35 mouse cellular contexts compared by ENCODE assay signal in genomic region chr1:90949309-90949708, GRCm38 (mm10). TPM values are rescaled to one million over a fixed set of nuclear protein-coding genes. Genes with fewer than 3 reads are reported as not detected.
DNase-seq lines count a peak whose midpoint lies in the region; ATAC-seq lines count a peak whose summit lies in the region.
"Had no signal": no experiment of that assay in that cellular context is flagged by ENCODE, and none has a peak within 500 bp of the region (broad histone marks: within the 10 kb centered on the region; RNA-seq: fewer than 3 reads in every experiment).

No protein-coding gene starts in this region.

- peaks cover 57% of the 10 kb centered on the region for H3K27me3 ChIP-seq in megakaryocyte, embryonic 14.5 days (replicated peaks)
- H3K27me3 ChIP-seq: forebrain, embryonic 12.5 days; forebrain, embryonic 15.5 days; hindbrain, embryonic 13.5 days had no signal

- no peaks in the 10 kb centered on the region for H3K9me3 ChIP-seq in megakaryocyte, embryonic 14.5 days
- H3K9me3 ChIP-seq: embryonic facial prominence, embryonic 10.5 days; embryonic facial prominence, embryonic 13.5 days; forebrain, embryonic 12.5 days; forebrain, embryonic 15.5 days; heart, embryonic 10.5 days; hindbrain, embryonic 10.5 days; hindbrain, embryonic 13.5 days had no signal

- no peak for ATAC-seq in megakaryocyte, adult 5-6 weeks (ENCODE audit: poor library complexity, severe bottlenecking)
- ATAC-seq in common myeloid progenitor, adult 5-6 weeks (replicated peaks; ENCODE audit: low read depth, poor library complexity, severe bottlenecking), result peak; percentile 50; the same call in 1 of the 2 replicates
- ATAC-seq: activated CD4-positive, CD25-positive, alpha-beta regulatory T cell, adult 4 months; forebrain, embryonic 15.5 days; hindbrain, embryonic 16.5 days; inflammation-experienced regulatory T-cells, adult 6 months had no signal

- peaks cover 12% of the 10 kb centered on the region for H3K4me1 ChIP-seq in megakaryocyte, embryonic 14.5 days
- H3K4me1 ChIP-seq: embryonic facial prominence, embryonic 10.5 days; forebrain, embryonic 12.5 days; hindbrain, embryonic 13.5 days had no signal

- no peaks in the 10 kb centered on the region for H3K36me3 ChIP-seq in megakaryocyte, embryonic 14.5 days (replicated peaks; ENCODE audit: low read length)
- H3K36me3 ChIP-seq: embryonic facial prominence, embryonic 10.5 days; embryonic facial prominence, embryonic 13.5 days; forebrain, embryonic 12.5 days; forebrain, embryonic 15.5 days; heart, embryonic 10.5 days; hindbrain, embryonic 10.5 days; hindbrain, embryonic 13.5 days had no signal

- H3K4me3 ChIP-seq in megakaryocyte, embryonic 14.5 days (replicated peaks), result peak overlapping the region; percentile 23
- H3K4me3 ChIP-seq: embryonic facial prominence, embryonic 10.5 days; embryonic facial prominence, embryonic 13.5 days; erythroblast, embryonic 14.5 days; forebrain, embryonic 12.5 days; forebrain, embryonic 15.5 days; heart, embryonic 10.5 days; hindbrain, embryonic 10.5 days; hindbrain, embryonic 13.5 days had no signal

- peak; percentile 42 for DNase-seq in 416B (ENCODE audit: low read depth)
- peak; percentile 22 for DNase-seq in naive thymus-derived CD4-positive, alpha-beta T cell, adult 2 months (ENCODE audit: low read depth)
- DNase-seq in kidney, postnatal 36 days, result no peak
- DNase-seq in heart, adult 9 months (ENCODE audit: low spot score in 2 of 2), result no peak
- DNase-seq: adrenal gland, adult 8-10 months; adrenal gland, postnatal 25 days; cerebellum, adult 18-20 months; cerebellum, adult 9-10 months; cerebellum, postnatal 25 days; embryo, embryonic 11 days; gastrocnemius, postnatal 25 days; heart, adult 18-20 months had no signal

RNA-seq across cellular contexts. Expression of gene Prlh, which starts 3.6 kb away (rescaled TPM):
- polyA plus RNA-seq in megakaryocyte, embryonic 14.5 days (2012; ENCODE audit: insufficient read depth, low replicate concordance), result not detected in 2 replicates
- not detected in 2 replicates for total RNA-seq in megakaryocyte, adult 5-6 weeks (2015)
- not detected in 2 replicates for total RNA-seq in megakaryocyte, adult 5-6 weeks (2017)
- not detected in 2 replicates for total RNA-seq in common myeloid progenitor, adult 5-6 weeks (2017)
- total RNA-seq: adrenal gland, adult 8-10 months; adrenal gland, postnatal 25 days; ES-E14; gastrocnemius, adult 8-10 months; gastrocnemius, postnatal 25 days; heart, adult 18-20 months; heart, postnatal 25 days had no signal
- polyA plus RNA-seq: activated CD4-positive, CD25-positive, alpha-beta regulatory T cell, adult 4 months; brain, embryonic 14.5 days; C2C12; cortical plate, adult 2 months; embryonic facial prominence, embryonic 10.5 days; embryonic facial prominence, embryonic 13.5 days; forebrain, embryonic 12.5 days; forebrain, embryonic 15.5 days; gonadal fat pad, adult 2 months; heart, embryonic 10.5 days; heart, embryonic 14.5 days; heart, postnatal 0 days; hindbrain, embryonic 10.5 days; hindbrain, embryonic 13.5 days; hindbrain, embryonic 16.5 days; inflammation-experienced regulatory T-cells, adult 6 months had no signal

RNA-seq across cellular contexts. Expression of gene Rab17, which starts 20.2 kb away (rescaled TPM):
- polyA plus RNA-seq in megakaryocyte, embryonic 14.5 days (2012; ENCODE audit: insufficient read depth, low replicate concordance), result 3.4 TPM in 1 of 2 replicates, not detected in the other
- total RNA-seq in megakaryocyte, adult 5-6 weeks (2015), result not detected in 2 replicates
- not detected in 2 replicates for total RNA-seq in megakaryocyte, adult 5-6 weeks (2017)
- total RNA-seq in common myeloid progenitor, adult 5-6 weeks (2017), result 3.2 and 5.1 TPM in 2 replicates
- total RNA-seq: adrenal gland, adult 8-10 months; adrenal gland, postnatal 25 days; gastrocnemius, adult 8-10 months; gastrocnemius, postnatal 25 days had no signal
- polyA plus RNA-seq: activated CD4-positive, CD25-positive, alpha-beta regulatory T cell, adult 4 months; brain, embryonic 14.5 days; erythroblast, embryonic 14.5 days; forebrain, embryonic 12.5 days; inflammation-experienced regulatory T-cells, adult 6 months had no signal

RNA-seq across cellular contexts. Expression of gene Mlph, which starts 34.4 kb away (rescaled TPM):
- polyA plus RNA-seq in megakaryocyte, embryonic 14.5 days (2012; ENCODE audit: insufficient read depth, low replicate concordance), result not detected in 2 replicates
- total RNA-seq in megakaryocyte, adult 5-6 weeks (2015), result not detected in 2 replicates
- total RNA-seq in megakaryocyte, adult 5-6 weeks (2017), result not detected in 2 replicates
- total RNA-seq in common myeloid progenitor, adult 5-6 weeks (2017), result 1.3 TPM in 1 of 2 replicates, not detected in the other
- polyA plus RNA-seq: activated CD4-positive, CD25-positive, alpha-beta regulatory T cell, adult 4 months; erythroblast, embryonic 14.5 days; inflammation-experienced regulatory T-cells, adult 6 months had no signal

RNA-seq across cellular contexts. Expression of gene Lrrfip1, which starts 49.2 kb away (rescaled TPM):
- 1.9 and 12.2 TPM in 2 replicates for polyA plus RNA-seq in megakaryocyte, embryonic 14.5 days (2012; ENCODE audit: insufficient read depth, low replicate concordance)
- total RNA-seq in megakaryocyte, adult 5-6 weeks (2015), result 123 and 128 TPM in 2 replicates
- 228 and 254 TPM in 2 replicates for total RNA-seq in megakaryocyte, adult 5-6 weeks (2017)
- total RNA-seq in common myeloid progenitor, adult 5-6 weeks (2017), result 117 and 166 TPM in 2 replicates

Comparison
In these comparisons a context has a peak if more than half of its experiments do, and no peak if none do; other contexts are left out.
1. DNase-seq: peak in 416B (single experiment) and naive thymus-derived CD4-positive, alpha-beta T cell, adult 2 months (single experiment); none in kidney, postnatal 36 days (0 of 2) and heart, adult 9 months (0 of 2).